Mouse (Mus musculus) megakaryocyte progenitor cell, adult 5-6 weeks (primary cell): Measurements from ENCODE around the gene Ntrk2. TPM values are rescaled to one million over a fixed set of nuclear protein-coding genes. Genes with fewer than 3 reads are reported as not detected.

ENCODE experiments used
- ATAC-seq: replicated peaks from 2 replicates; pipeline ENCODE4 v1.8.0; 2016; ENCODE audit warnings: mild to moderate bottlenecking, moderate TSS enrichment, inconsistent platforms; ENCODE audit not compliant: poor library complexity
- total RNA-seq, 2 experiments: library from RNA; stranded (forward) in 1 of 2; stranded (reverse) in 1 of 2; fragments of 157-497, 149-512 nt in 1 of 2; fragments of 200-1000 nt in 1 of 2; gene quantifications; 2 replicates each; pipeline versions ENCODE4 v1.2.3 to v1.2.4; 2015 to 2017

The Ntrk2 gene
- total RNA-seq, 2 experiments from 2014 or later: not detected

DNA sequence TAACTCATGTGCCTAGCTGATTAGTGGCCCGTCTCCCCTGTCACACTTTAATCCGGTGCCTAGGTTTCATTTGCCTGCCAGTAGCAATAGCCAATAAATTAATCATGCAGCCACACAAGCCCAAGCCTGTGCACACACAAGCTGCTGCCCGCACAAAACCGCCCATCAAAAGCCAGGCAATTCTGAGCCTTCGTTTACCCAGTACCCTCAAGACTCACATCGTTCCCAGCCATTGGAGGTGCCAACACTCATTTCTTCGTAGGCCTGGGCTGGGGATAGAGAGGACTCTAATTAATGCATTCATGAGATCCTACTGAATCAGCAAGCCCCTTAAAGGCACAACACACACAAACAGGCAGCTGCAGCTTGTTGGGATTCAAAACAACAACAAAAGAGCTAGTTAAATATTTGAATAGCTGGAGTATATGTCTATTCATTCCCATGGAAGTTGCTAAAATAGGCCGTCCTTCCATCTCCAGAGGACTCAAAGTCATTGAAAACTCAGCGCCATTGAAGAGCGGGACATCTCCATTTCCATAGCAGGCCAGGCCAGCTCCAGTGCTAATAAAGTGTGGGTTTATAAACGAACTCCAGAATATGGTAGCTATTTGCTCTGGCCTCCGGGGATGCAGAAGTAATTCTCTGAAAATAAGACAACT is 158.5 kb downstream of the Ntrk2 start:
- ATAC-seq: no peak

DNA sequence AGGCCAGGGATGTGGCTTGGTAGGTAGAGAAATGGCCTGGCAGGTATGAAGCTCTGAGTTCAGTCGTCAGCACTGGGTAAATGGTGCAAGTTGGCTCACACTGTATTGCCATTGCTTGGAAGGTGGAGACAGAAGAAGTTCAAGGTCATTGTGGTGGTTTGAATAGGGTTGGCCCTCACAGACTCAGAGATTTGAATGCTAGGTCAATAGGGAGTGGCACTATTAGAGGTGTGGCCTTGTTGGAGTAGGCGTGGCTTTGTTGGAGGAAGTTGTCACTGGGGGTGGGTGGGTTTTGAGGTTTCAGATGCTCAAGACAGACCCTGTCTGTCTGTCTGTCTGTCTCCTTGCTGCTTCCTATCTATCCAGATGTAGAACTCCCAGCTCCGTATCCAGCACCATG is 159.5 kb downstream of the Ntrk2 start:
- no peak for ATAC-seq

DNA sequence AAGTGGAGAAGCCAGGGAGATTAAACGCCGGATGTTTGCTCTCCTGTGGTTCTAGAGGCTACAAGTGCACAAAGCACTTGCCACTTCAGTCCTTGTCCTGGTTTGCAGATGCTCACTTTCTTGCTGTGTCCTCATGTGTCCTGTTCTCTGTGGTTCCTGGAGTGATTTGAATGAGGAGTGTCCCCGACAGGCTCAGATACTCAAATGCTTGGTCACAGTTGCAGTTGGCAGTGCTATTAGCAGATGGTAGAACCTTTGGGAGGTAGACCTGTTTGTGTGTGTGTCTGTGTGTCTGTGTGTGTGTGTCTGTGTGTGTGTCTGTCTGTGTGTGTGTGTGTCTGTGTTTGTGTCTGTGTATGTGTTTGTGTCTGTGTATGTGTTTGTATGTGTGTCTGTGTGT is 160.1 kb downstream of the Ntrk2 start:
- ATAC-seq: no peak

DNA sequence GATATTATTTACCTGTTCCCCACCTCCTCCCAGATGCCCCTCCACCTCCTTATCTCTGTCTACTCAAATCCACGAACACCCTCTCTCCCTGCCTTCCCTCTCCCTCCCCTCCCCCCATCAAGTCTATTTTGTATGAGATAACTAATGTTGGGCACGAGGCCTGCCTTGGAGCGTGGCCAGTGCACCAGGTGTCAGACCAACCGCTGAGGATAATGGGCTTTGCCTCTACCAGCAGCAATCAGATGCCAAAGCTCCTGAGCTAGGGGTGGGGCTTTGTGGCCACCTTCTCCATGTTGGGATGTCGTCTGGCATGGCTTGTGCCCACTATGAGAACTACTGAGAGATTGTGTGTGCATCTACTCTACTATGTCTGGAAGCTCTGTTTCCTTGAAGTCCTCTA is 161.8 kb downstream of the Ntrk2 start:
- no peak for ATAC-seq

DNA sequence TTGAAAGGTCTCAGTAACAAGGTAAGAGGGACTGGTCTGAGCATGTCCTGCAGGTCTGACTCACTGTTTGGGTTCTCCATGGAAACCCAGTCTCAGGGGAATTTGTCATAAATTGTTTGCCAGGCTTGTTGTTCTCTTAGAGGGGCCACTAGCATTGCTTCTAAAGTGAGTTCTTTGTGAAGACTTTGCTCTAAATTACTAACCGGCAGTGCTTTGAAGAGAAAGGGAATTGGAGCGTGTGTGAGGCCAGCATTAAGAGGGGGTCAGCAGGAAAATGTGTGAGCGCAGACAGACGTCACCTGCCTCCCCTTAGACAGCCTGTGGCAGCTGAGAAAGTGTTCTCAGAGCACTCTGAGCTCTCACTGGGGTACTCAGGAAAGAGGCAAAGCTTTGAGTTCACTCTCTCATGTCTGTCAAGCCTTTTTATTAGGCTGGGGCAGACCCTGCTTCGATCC is 165.1 kb downstream of the Ntrk2 start:
- ATAC-seq: no peak

DNA sequence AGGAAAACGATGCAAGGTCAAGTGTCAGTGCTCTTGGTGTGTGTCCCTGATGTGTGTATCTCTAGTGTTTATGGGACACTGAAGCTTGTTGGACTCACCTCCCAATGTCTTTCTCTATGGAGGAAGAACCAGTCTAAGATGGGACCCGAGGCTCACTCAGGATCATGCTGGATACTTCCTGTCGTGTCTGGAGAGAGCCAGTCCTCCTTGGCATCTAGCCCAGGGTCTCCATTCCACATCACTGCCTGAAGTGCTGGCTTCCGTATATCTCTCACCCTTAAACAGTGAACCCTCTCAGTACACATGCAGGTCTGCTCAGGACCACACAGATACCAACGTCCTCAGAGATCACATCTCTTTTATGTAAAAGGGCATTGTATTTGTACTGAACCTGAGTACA is 166.1 kb downstream of the Ntrk2 start:
- no peak for ATAC-seq

DNA sequence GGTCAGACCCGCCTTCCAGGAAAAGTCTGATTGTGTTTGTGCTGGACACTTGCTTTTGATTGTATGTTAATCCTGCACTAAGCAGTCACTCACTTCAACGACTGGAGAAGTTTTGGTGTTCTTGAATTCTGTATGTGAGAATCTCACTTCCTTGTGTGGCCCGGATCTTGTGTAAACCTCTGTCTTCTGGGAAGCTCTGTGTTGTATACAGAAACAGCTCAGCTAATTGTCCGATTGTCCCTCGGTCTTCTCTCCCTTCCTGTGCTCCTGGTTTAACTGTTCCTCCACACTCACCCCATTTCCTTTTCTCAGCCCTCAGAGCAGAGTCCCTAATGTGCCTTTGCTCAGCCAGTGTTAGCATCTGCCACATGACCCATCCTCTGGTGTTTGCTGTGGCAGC is 190.1 kb downstream of the Ntrk2 start:
- ATAC-seq: peak; percentile 23; the same call in 1 of the 2 replicates

DNA sequence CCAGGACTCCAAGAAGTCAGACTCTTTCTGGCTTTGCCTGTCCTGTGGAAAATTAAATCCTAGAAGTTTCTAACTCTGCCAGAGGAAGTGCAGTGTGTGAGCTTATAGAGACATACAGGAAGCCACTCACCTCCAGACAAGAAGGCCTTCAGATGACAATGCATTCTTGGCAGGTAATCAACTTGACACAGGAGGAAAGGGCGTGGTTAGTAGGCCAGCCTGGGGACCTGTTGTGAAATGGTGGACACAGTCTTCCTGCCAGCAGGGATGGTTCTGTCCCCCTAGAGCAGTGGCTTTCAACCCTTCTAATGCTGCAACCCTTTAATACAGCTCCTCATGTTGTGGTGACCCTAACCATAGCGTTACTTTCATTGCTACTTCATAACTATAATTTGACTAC is 191.4 kb downstream of the Ntrk2 start:
- ATAC-seq: peak; percentile 58

DNA sequence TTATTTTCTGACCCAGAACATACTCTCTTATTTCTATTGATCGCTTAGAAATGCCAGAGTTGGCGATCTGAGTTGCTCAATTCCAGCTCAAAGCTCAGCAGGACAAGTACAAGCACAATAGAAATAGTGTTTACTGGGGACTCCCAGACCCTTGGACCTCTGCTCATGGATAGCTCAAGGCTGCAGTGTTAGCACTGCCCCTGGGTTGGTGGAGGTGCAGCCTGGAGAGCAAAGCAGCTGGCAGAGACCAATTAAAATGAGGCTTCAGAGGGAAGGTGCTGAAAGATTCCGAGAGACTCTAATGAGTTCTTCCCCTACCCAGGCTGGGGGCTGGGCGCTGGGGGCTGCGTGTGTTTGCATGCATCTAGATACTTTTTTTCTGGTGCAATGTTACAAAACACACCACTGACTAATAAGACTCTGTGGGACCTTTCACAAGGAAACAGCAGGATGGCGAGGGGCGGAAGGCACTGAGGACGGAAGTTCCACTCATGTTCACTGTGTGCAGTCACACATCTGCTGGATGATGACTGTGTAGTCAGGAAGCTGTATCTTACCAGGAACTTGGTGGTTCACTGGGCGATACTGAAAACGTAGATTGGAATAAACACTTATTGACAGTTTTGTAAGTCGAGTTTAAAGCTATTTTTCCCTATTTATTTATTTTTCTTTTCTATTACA is 193.1 kb downstream of the Ntrk2 start:
- peak; percentile 78 for ATAC-seq

DNA sequence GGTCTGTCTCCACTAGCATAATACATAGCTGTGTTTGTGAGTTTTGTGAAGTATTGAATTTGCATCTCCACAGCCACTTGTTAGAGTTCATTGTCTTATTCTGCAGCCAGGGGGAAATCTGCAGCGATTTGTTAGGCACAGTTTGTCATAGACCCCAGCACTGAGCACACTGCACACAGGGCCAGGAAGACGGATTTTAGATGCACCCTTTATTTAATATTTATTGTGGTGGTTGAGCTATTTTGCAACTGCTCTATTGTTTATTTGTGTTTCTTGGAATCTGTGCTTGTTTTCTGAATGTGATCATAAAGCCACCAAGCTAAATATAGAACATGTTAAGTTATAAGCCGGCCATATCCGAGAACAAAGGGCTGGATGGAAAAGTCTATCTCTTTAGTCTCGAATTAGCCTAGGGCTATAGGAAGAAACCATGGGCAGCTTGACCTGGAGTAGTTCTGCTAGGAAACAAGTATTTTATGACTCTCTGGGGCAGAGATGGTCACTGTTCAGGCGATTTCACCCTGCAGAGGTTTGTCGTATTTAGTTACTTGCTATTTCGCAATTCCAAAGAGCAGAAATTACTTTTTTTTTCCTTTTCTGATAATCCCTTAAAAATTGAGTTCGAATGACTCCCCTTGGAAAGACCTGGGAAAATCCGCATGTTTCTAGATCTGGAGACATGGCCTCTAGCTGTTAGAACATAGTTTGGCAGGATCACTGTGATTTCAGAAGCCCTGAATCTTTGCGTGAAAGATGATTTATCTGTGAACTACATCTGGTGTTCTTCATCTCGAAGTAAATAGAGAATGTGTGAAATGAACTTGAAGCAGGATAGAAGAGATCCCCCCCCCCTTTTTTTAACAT is 196.8 kb downstream of the Ntrk2 start:
- no peak for ATAC-seq

DNA sequence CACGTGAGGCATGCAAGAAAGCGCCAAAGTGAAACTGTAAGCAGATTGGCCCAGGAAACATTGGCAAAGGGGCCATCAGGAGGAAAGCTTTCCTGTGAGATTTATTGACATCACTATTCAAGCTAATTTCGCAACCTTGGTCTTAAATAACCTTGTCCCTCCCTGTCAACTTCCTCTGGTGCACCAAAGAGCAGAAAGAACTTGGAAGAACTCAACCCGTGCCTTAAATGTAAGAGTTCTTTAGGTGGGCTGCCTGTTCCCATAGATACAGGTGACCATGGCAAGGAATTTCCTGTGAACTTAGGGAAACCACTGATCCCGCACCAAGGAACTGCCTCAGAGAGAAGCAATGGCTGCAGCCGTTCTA is 197.4 kb downstream of the Ntrk2 start:
- ATAC-seq: peak; percentile 79

DNA sequence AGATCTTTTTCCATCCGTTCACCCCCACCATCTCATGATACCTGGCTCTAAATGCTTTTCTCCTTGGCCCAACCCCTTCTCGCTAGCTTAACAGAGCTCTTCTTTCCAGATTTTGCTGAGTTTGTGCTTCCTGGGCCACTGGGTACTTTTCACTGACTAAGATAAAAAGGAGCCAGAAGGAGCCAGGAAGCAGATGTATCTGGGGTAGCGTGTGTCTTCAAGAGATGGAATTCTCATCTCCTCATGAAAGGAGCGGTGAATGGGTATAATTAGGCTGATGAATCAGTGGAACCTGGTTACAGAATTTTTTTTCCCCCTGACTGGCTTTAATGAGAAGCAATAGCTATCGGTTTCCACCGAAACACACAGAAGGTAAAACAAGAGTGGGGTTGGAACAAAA is 198.2 kb downstream of the Ntrk2 start:
- ATAC-seq: no peak

DNA sequence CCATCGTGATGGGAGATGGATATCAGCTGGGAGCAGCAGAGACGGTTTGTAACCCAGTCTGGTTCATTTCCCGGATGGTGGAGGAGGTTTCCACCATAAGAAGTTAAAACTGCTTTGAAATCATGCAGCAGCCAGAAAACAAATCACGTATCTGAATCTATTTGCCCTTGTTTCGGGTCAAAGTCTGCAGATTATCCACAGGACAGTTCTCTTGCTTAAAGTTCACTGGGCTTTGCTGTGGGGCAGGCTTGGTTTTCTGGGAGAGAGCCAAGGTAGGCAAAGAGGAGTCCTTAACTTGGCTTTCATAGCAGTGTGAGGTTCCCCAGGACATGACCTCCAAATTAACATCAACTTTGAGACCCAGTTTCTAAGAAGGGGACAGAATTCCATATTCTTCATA is 203.5 kb downstream of the Ntrk2 start:
- ATAC-seq: no peak

DNA sequence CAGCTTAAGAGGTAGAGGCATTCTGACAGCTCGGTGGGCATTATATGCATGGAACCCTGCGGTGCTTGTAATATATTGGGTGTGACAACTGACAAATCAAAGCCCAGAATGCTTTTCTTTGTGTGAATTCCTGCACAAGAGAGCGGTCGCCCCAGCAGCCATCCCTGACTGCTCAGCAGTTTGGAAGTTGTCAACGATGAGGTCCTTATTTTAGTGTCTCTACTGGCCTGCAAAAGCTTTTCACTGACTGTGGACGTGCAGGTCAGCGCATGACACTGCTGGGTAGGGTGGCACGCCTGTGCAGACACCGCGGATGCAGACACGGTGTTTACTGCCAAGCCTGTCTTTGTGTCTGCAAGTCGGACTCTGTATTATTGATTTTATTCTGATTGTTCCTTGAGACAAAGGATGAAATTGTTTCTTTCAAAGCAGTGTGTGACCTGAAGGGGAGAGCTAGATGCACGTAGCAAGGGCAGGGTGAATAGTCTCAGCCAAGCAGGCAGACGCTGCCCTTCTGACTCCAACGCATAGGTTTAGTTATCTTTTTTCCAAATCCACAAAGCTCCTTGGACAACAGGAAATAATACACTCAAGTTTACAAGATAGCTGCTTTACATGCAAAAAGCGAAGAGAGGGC is 204.6 kb downstream of the Ntrk2 start:
- ATAC-seq: no peak

DNA sequence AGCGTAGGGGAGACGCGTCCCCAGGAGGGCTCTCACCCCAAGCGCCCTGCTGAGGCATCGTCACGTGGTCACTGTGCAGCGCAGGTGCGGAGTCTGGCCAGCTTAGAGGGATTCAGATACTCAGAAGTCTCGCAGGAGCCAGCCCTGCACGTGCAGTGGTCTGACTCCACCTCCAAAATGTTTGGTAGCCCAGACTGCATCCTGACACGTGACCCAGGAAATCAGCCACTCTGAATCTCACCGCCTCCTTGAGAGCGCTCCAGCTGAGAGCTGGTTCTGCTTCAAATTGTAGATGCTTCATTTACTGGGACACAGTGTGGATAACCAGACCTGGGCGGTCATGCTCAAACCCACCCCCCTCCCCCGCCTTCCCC is 205.1 kb downstream of the Ntrk2 start:
- peak; percentile 77 for ATAC-seq

DNA sequence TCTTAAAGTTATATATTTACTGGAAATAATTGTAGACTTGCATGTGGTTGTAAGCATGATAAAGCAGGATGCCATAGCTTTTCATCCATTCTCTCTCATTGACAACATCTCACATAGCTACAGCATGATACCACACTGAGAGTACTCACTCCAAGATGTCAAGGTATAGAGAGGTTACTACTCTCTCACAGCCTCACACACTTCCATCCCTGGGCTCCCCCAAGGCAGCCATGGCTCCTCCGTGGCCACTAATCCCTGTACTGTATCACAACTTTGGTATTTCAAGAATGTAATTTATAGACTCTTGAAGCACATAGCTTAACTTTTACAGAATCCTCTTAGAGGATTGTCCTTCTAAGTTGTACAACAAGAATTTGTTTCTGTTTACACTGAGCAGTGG is 209.0 kb downstream of the Ntrk2 start:
- ATAC-seq: no peak

DNA sequence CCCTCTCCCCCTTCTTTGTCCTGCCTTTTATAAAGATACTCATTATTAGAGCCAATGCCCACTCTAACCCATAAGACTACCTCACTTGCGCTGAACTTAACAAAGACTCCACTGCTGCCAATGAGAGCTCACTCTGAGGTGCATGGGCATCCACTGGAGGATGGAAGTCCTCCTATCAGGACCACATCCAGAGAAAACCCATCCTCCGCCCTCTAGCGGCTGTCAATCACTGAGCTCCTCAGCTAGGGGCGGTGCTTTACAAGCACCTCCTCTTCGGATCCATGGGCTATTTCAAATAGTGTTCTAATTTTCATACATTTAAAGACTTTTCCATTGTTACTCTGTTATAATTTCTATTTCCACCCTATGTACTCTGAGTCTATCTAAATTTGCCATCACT is 210.8 kb downstream of the Ntrk2 start:
- ATAC-seq: no peak

DNA sequence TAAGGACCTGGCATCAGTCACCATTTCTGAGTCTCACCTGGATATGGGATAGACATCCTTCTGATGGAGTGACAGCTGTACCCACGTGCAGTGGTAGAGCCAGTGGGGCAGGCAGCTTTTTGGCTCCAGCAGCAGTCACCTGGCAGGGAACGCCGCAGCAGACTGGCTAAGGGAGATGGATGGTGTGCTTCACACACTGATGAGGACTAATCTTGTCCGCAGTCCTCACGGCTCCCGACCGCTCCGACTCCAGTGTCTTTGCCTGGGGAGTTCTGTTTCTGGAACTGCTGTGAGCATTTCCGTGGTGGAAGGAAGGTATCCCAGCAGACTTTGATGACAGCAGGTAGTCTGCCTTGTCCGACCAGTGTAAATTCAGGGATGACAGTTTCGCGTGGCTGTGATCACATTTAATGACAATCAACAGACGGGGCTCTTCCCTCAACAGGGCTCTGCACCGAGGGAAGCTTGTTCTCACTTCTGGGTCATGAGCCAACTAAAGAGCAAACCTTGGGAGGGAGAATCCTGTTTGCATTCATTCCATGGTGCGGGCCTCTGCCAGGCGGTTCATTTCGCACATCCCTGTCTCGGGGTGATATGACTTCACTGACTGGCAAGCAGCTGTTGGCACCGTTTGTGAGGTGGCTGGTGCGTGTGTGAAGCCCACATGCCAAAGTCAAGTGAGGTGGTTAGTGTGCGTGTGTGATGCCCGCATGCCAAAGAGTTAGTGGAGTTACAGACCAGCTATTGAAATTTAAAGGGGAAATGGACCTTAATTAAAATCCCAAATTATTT is 216.1 kb downstream of the Ntrk2 start:
- ATAC-seq: no peak

DNA sequence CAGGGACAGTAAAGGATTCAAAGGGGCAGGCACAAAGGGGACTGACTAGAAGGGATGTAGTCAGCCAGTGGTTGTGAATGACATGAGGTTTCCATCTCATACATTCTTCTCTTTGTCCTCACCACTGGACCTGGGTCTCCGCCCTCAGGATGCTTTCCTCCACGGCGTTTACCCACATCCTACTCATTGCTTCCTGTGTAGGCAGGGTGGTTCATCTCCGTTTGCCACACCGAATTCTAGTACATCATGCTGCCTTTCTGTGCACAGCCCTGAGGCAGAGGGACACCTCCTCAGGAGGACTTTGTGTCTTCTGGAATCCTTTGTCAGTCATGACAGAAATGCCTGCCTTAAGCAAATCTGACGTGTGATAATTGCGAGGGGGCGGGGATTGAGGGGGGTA is 219.3 kb downstream of the Ntrk2 start:
- no peak for ATAC-seq

DNA sequence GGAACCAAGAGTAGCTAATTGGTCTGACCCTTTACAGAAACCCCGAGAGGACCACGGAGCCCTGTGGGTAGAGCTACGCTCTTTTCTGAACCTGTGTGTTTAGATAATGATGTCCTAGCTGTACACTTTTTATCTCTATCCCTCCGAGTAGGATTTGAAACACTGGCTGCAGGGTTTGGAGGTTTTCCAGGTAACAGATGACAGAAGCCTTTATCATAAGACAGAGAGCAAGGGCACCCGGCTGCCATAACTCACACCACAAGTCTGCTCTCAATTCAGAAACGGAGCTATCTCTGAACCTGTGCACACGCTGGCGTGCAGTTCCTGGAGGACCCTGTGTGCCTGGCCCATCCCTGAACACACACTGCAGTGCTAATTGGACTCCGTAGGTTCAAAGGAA is 221.1 kb downstream of the Ntrk2 start:
- no peak for ATAC-seq

DNA sequence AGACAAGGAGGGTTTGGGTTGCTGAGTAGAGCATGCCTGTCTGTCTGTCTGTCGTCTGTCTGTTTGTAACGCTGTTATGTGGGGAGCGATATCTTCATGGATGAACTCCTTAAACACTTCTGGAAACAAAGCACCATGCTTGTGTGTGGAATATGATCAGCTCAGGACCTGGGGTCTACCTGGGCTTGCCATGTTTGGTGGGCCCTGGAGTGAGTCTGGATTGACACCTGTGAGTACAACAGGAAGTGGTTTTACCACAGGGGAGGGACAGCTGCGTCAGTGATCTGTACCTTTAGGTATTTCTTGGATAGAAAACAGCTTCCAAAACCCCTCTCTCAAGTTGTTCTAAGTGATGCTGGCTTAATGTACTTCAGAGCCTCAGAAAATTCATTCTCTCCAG is 222.2 kb downstream of the Ntrk2 start:
- ATAC-seq: no peak
